Mouse (Mus musculus) urinary bladder, postnatal 14 days (tissue): ENCODE data around the gene Hspb1.
A peak's percentile ranks its signal among the peaks of the same experiment; 100 is the strongest.

Experiments used
- DNase-seq: peaks from one replicate; pipeline ENCODE4 v3.0.0; 2021; ENCODE audit warnings: low spot score

Hspb1 gene

DNA sequence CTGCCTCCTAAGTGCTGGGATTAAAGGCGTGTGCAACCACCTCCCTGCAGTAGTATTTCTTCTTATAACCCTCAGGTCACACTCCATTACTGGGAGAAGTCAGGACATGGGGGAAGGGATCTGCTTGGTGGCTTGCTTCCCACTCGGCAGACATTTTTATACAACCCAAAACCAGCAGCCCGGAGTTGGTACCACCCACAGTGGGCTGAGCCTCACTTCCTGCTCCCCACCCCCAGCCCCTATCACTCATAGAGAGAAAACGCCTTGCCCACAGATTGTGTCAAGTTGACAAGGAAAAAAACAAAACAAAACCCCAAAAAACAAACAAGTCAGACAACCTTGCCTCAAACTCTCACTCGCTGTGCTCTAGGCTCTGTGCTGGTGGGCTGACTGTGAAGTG, 25.5 kb downstream of the Hspb1 start:
- DNase-seq, result no peak

DNA sequence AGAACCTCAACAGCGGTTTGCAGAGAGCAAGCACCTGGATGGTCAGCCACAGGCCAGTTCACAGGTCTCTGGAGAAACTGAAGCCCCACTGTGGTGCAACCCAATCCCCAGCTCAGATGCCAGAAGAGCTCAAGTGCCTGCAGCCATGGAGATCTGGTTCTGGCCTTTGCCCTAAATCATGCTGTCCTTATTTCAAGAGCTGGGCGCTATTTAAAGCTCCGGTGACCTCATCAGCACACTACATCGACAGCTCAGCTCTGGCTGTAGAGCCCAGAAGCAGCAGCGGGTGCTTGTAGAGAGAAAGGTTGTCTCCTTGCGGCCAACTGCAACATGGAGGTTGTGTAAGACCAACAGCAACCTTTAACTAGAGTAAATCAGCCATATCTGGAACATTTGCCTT, 26.4 kb downstream of the Hspb1 start:
- DNase-seq, result no peak

DNA sequence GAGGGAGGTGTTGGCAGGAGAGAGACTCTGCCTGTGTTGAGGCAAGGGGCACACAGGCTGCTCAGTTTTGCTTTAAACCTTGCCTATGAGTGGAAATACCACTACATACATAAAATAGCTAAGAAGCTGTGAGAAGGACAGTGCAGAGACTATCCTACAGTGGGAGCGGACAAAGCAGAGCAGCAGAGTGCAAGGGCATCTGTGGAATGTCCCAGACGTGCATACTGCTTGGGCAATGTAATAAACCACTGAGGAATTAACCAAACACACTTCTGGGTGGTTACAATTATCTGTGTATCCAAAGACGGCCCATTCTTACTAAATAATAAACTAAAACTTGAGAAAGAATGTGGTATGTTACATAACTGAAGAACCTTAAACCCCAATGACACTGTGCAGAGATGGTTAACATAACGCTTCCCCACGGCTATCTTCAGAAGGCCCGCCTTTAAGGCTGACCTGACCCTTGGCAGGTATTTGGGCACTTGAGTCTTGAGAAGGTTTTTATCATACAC, 28.4 kb downstream of the Hspb1 start:
- no peak for DNase-seq

DNA sequence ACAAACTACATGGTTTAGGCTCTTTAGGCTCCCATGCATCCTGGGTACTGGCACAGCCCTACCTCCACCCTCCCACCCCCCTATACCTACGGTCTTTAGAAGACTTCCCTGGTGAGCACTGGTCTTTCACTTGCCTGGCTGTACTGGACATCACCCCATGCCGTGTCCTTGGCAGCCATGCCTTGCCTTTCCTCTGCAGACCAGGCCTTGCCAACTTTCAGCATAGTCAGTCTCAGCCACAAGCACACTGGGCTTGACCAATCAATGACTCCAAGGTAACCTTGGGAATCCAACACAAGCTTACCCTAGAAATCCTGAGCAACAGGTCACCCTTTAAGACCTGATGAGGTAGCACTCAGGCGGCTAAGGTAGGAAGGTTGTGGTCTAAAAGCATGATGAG, 28.9 kb downstream of the Hspb1 start:
- no peak for DNase-seq

DNA sequence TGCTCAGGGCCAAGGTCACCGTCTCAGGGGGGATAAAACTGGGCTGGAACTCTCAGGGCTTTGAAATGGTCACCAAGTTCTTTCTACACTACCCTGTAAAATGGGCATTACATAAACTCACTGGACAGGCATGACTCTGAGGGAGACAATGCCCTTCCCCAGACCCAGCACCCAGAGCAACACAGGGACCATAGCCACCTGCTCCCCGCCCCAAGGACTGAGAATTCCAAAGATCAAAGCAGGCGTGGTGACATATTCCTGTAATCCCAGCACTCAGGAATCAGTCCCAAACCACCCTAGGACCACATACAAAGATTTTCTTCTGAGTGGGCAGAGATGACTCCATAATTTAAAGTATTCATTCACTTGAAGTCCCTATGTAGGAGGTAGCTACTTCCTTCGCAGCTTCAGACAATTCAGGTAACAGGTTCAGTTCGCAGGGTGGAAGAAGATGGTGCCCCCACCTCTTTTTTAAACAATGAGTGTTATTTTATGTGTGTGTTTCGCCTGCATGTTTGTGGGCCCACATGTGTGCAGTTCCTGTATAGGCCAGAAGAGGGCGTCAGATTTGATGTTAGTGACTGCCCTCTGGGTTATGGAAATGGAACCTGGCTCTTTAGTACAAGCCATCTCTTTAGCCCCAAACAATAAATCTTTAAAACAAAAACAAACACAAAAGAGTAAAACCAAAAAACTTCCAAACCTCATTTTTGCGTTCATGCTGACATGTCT, 29.8 kb downstream of the Hspb1 start:
- no peak for DNase-seq

GRCm38 (mm10) chr5:135918059-135918437, 30.3 kb downstream of the Hspb1 start:
- DNase-seq, result no peak

DNA sequence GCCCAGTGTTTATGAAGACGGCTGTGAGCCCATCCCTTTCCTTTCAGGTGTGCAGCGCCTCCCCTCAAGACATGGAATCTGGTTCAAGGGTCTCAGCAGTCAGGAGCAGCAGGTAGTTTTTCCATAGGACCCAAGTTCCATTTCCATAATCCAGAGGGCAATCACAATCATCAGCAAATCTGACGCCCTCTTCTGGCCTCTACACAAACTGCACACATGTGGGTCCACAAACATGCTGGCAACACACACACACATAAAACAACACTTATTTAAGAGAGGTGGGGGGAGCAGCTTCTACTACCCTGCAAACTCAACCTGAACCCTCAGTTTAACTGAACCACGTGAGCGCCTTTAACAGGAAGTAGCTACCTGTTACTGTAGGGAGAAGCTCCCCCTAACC, 30.9 kb downstream of the Hspb1 start:
- no peak for DNase-seq

DNA sequence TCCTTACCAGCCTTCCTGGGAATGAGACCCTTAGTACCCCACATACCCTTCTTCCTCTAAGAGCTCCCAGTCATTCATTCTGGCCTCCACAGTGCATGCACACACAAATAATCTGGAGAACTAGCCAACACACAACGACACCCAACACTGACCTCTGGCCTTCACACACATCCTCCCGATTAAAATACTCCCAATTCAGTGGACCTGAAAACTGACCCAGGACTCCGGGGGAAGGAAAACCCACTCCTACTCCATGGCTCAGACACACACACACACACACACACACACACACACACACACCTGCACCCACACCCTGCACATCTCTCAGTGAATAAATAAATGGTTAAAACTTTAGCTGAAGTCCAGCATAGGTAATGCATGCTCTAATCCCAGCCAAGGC, 32.2 kb downstream of the Hspb1 start:
- no peak for DNase-seq

DNA sequence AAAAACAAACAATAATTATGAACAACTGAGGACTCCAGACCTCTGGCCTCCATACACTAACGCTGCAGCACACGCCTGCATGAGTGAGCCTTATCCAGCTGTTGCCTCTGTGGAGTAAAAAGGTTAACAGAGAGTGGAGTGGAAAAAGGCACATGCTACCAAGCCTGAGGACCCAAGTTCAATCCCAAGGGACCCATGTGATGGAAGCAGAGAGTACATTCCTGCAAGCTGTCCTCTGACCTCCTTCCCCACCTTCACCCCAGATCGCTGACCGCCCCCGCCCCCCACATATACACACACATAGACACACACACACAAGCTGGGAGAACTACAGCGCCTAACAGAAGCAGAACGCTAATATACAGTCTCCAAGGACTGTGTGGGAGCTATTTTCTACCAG, 36.2 kb downstream of the Hspb1 start:
- DNase-seq, result no peak

DNA sequence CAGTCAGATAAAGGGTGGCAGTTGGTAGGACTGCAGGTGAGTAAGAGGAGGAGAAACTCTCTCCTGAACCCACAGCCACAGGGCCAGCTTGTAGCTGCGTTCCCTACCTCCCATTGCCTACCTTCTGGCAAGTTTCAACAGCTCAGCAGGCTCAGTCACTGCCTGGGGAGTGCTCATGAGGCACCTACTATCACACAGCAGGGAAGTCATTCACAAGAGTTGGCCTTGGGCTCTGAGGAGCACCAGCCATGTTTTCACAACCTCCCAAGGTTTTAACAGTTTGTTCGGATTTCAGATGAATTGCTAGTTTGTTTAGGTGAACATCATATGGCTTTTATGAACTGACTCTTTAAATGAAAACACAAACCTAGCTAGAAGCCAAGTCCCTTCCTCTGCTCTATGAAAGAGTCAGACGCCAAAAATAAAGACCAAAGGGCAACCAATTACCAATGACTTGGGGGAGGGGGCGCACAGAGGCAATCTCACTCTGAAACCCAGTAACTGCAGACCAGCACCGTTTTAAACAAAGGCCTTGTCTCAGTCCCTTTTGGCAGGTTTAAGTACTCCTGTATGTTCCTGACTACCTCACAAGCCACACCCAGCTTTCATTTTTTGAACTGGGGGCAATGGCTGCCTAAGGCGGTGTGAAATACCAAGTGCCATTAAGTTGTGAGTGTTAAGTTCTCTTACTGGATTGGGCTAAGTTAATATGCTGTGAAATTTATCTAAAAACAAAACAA, 42.1 kb downstream of the Hspb1 start:
- DNase-seq, result no peak

DNA sequence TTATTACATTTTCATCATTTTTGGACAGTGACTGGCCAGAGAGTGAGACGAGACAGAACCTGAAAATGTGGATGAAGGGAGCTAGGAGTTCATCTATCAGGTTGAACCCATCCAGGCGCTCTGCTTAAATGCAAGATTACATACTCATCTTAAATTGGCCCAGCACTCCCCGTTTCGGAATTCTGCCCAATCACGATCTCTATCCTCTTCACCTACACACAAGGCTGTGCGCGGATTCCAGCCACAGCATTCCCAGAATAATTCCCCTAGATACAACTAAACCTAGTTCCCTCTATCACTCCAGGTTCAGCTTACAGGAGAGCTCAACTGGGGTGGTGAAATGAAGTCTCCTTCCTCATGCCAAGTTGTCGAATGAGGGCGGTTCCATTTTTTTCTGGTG, 43.8 kb downstream of the Hspb1 start:
- no peak for DNase-seq

DNA sequence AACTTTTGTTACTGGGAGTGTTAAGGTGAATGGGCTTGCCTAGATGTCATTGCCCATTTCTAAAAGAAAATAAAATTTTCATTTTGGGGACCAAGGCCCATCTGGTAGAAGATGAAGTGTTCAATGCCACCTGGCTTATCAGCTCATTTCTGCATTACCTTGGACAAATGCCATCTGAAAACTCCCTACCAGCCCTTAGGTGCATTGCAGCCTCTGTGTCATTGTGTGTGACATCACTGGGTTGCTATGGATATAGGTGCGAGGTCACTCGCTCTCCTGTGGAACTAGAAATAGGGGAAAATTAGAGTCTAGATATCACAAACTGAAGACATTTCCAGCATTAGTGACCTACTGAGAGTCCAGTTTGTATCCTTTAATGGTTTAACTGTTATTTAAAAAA, 44.6 kb downstream of the Hspb1 start:
- DNase-seq, result no peak

DNA sequence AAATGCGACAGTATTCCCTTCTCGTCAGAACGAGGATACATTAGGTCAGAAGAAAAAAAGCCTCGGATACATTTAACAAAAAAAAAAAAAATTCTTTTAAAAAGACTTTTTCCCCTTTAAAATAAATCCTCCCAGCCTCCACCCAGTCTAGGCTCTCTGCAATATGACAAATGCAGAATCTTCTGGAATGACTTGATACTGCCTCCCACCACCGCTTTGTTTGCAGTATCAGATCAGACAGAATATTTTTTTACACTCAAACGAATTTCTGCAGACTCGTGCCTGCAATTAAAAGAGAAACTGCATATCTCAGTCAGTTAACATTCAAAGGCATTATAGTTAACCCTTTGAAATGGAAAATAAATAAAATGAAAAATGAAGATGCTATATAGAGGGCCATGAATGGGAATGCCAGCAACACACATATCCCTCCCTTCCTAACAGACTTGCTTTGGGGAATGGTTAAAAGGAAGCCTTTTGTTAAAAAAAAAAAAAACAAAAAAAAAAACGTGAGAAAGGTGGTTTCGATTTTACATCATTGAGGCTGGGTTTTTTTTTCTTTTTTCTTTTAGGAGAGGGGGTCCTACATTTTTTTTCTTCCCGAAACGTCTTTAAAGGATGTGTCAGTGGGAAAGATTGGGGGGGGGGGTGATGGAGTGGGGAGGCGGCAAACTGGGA, 45.6 kb downstream of the Hspb1 start:
- DNase-seq, result no peak

GRCm38 (mm10) chr5:135933900-135934441, 46.3 kb downstream of the Hspb1 start:
- DNase-seq, result peak; percentile 75

DNA sequence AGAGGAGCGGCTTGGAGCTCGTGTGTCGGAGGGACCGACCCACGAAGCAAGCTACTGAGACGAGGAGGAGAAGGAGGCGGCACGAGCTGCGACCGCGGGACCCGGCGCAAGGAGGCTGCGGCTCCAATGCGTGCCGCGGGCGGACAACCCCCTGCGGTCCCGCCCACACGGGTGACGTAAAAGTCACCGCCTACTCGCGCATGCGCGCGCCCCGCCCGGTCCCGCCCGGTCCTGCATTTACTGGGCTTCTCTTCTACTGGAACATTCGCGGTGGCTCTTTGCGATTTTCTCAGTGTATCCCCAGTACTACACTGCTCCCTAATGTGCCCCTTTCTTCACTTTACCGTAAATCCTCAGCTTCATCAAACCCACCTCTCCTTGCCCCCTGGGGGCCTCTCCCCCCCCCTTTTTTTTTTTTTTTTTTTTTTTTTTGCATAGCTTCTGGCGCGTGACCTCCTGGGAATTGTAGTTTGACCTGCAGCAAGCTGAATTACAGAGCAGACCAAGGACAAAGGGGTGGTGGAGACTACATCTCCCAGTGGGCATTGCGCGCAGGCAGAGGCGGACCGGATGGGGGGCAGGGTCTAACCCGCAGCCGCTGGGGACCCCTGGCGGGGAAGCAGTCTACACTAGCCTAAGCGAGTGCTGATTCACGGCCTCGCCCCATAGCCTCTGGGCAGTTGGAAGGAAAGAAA, 46.9 kb downstream of the Hspb1 start, which contains the start of gene Ywhag:
Gene Ywhag, minus strand, starts transcription at position 136 of the 695 bp plus-strand sequence.
- peak; percentile 96 for DNase-seq

DNA sequence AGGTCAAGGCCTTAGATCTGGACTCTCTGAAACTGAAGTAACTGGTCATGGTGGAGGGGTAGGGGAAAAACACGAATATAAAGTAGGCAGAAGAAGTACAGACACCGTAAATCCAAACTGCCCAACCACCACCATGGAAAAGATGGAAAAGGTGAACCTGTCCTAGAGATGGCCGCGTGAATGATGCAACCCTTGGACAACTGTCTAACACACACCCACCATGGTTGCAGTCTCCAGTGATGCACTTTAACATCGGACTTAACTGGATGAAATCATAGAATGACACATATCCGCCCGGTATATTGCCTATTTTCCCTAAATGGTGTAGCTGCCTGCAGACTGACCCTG, 47.4 kb downstream of the Hspb1 start:
- DNase-seq, result no peak

- DNase-seq, result no peak
Measured at GRCm38 (mm10) chr5:135935641-135936190, 48.0 kb downstream of the Hspb1 start.
